Mouse (Mus musculus): Measurements from ENCODE around the gene Gusb. TPM values are rescaled to one million over a fixed set of nuclear protein-coding genes. Genes with fewer than 3 reads are reported as not detected.
A peak's percentile ranks its signal among the peaks of the same experiment; 100 is the strongest.
"Not testable (repeated sequence)": the region's sequence is repeated elsewhere in the genome, so short reads cannot be mapped to it uniquely, and the experiment has no call there.

Gusb gene
- polyA plus RNA-seq, 1 experiment from 2014 or later: 110 TPM

DNA sequence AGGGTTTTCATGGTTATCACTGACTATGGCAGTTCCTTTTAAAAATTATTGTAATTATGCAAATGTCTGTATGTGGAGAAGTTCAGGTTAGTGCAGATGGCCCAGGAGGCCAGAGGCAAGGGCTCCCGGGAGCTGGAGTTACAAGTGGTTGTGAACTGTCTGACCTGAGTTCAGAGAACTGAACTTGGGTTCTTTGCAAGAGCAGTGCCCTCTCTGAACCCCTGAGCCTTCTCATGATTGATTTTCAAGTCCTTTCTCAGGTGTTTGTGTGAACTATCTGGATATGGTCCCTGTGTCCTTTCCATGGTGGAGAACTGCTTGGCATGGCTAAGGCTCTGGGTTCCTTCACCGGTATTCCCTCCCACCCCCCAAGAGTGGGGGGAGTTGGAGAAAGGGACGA is 40.9 kb upstream of the Gusb start:
- no peaks in the 10 kb centered on the region for H3K4me1 ChIP-seq (ENCODE audit: control insufficient read depth, insufficient read depth, low read length)
- ATAC-seq: no peak
- no peaks in the 10 kb centered on the region for H3K27me3 ChIP-seq (replicated peaks; ENCODE audit: control insufficient read depth, insufficient read depth, low read length)
- H3K36me3 ChIP-seq (ENCODE audit: control insufficient read depth, insufficient read depth, low read length): peaks cover 15% of the 10 kb centered on the region
- WGBS: 89% methylated on average over 3 of the region's 3 CpGs
- no peak overlapping the region for H3K4me2 ChIP-seq (ENCODE audit: low read depth, low read length)
- no peak overlapping the region for H3K4me3 ChIP-seq (ENCODE audit: low read length)
- H3K27ac ChIP-seq (ENCODE audit: low read length): no peak overlapping the region
- H3K9ac ChIP-seq (ENCODE audit: low read depth, low read length): no peak overlapping the region
- H3K9me3 ChIP-seq (ENCODE audit: control insufficient read depth, low read length): no peaks in the 10 kb centered on the region

DNA sequence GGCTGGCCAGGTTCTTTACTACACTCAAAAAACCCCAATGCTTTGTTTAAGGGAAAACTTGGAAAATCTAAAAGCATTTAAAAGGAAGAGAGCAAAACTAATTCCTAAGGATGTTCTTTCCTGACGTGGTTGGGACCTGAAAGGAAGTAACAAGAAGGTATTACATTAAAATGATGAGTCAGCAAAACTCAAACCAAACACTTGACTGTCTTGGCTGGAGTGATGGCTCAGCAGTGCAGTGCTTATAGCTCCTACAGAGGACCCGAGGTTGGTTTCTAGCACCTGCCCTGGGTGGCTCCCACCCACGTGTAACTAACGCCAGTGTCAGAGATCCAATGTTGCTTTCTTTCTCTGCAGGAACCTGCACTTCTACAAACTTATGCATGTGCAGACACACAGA is 38.4 kb upstream of the Gusb start:
- H3K9ac ChIP-seq (ENCODE audit: low read depth, low read length): no peak overlapping the region
- H3K9me3 ChIP-seq (ENCODE audit: control insufficient read depth, low read length): no peaks in the 10 kb centered on the region
- no peak overlapping the region for H3K4me2 ChIP-seq (ENCODE audit: low read depth, low read length)
- peak overlapping the region; percentile 68 for H3K27ac ChIP-seq (ENCODE audit: low read length)
- no peaks in the 10 kb centered on the region for H3K4me1 ChIP-seq (ENCODE audit: control insufficient read depth, insufficient read depth, low read length)
- H3K4me3 ChIP-seq (ENCODE audit: low read length): no peak overlapping the region
- no peak for ATAC-seq
- 84% methylated on average over 4 of the region's 4 CpGs for WGBS
- no peaks in the 10 kb centered on the region for H3K27me3 ChIP-seq (replicated peaks; ENCODE audit: control insufficient read depth, insufficient read depth, low read length)
- H3K36me3 ChIP-seq (ENCODE audit: control insufficient read depth, insufficient read depth, low read length): peaks cover 9% of the 10 kb centered on the region

DNA sequence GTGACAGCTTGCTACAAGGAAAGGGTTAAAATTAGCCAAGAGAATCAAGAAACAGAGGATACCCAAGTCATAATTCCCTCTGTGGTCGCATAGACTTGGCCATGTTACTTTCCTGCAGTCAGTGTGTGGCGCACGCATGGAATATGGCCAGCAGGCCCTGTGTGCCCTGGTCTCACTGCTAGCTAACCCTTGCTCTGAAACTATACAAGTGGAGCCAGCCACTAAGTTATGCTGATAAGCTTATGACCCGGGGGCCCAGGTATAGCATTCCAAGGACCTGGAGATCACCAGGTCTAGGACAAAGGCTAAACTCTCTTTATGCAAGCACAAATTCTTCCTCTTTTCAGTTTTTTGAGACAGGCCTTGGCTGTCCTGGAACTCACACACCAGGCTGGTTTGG is 37.9 kb upstream of the Gusb start:
- H3K27me3 ChIP-seq (replicated peaks; ENCODE audit: control insufficient read depth, insufficient read depth, low read length): no peaks in the 10 kb centered on the region
- peak; percentile 72 for ATAC-seq
- 79% methylated on average over 4 of the region's 4 CpGs for WGBS
- H3K9ac ChIP-seq (ENCODE audit: low read depth, low read length): no peak overlapping the region
- no peak overlapping the region for H3K4me3 ChIP-seq (ENCODE audit: low read length)
- H3K9me3 ChIP-seq (ENCODE audit: control insufficient read depth, low read length): no peaks in the 10 kb centered on the region
- H3K27ac ChIP-seq (ENCODE audit: low read length): peak overlapping the region; percentile 68
- no peak overlapping the region for H3K4me2 ChIP-seq (ENCODE audit: low read depth, low read length)
- no peaks in the 10 kb centered on the region for H3K4me1 ChIP-seq (ENCODE audit: control insufficient read depth, insufficient read depth, low read length)
- H3K36me3 ChIP-seq (ENCODE audit: control insufficient read depth, insufficient read depth, low read length): peaks cover 9% of the 10 kb centered on the region

DNA sequence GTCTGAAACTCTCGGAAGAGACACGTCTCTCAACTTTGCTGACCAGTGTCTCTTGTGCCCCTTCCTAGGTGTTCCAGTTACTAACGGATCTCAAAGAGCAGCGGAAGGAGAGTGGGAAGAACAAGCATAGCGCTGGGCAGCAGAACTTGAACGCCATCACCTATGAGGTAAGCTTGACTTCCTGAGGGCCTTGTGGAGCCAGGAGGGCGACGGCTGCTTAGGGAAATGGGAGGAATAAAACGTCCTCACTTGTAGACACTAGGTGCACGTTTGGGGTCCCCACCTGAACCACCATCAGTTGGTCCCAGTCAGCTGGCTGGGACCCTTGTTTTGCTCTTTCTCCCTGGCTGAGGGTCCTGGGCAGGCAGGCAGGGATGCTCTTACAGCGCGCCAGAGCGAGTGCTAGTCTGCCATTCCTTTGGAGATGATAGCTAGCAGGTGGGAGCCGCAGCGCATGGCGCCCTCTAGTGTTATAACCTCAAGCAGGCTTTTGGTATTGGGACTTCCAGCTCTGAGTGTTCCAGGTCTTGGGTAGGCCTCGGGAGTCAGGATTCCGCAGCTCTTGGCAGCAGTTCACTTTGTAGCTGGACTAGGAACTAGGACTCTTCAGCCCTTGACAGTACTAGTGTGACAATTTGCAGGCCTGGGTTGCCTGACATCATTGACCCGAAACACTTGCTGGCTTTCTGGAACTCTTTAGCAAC is 35.1 kb upstream of the Gusb start:
- ATAC-seq: peak; percentile 68
- WGBS: 62% methylated on average over 19 of the region's 19 CpGs
- Histone ChIP-seq H3K36me3 (ENCODE audit: control insufficient read depth, insufficient read depth, low read length) (peaks cover 5% of the 10 kb centered on the region), H3K4me2 (ENCODE audit: low read depth, low read length) (no peak overlapping the region), H3K4me3 (ENCODE audit: low read length) (no peak overlapping the region), H3K9me3 (ENCODE audit: control insufficient read depth, low read length) (no peaks in the 10 kb centered on the region), H3K27me3 (replicated peaks; ENCODE audit: control insufficient read depth, insufficient read depth, low read length) (no peaks in the 10 kb centered on the region), H3K9ac (ENCODE audit: low read depth, low read length) (no peak overlapping the region), H3K4me1 (ENCODE audit: control insufficient read depth, insufficient read depth, low read length) (no peaks in the 10 kb centered on the region), H3K27ac (ENCODE audit: low read length) (no peak overlapping the region)

DNA sequence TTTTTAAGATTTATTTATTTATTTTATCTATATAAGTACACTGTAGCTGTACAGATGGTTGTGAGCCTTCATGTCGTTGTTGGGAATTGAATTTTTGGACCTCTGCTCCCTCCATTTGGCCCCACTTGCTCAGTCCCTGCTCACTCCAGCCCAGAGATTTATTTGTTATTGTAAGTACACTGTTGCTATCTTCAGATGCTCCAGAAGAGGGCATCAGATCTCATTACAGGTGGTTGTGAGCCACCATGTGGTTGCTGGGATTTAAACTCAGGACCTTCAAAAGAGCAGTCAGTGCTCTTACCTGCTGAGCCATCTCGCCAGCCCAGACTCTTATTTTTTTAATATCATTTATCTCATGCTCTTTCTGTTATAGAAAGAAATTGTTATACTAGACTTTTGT is 33.5 kb upstream of the Gusb start:
- H3K36me3 ChIP-seq (ENCODE audit: control insufficient read depth, insufficient read depth, low read length); H3K4me2 ChIP-seq (ENCODE audit: low read depth, low read length); H3K9me3 ChIP-seq (ENCODE audit: control insufficient read depth, low read length); ATAC-seq; H3K27me3 ChIP-seq (replicated peaks; ENCODE audit: control insufficient read depth, insufficient read depth, low read length); H3K9ac ChIP-seq (ENCODE audit: low read depth, low read length); H3K4me3 ChIP-seq (ENCODE audit: low read length); H3K27ac ChIP-seq (ENCODE audit: low read length); H3K4me1 ChIP-seq (ENCODE audit: control insufficient read depth, insufficient read depth, low read length): not testable (repeated sequence)
- 66% methylated on average over 2 of the region's 2 CpGs for WGBS

DNA sequence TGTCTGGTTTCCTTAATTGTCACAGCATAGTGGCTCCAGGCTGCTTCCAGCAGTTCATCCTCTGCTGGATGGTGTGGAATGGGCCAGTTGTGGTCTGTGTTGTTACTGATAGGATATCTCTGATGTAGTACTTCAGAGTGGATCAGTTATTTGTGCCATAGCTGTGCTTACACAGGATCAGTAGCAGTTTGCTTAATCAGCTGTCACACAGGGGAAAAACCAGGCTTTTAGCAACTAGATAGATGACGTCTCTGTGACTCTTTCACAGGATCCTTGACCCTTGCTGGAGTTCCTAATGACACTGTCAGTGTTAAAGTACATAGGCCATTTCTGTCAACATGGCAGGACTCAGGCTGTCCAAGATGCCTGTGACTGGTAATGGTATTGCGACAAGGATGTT is 31.0 kb upstream of the Gusb start:
- H3K9me3 ChIP-seq (ENCODE audit: control insufficient read depth, low read length): no peaks in the 10 kb centered on the region
- no peak overlapping the region for H3K4me2 ChIP-seq (ENCODE audit: low read depth, low read length)
- H3K27me3 ChIP-seq (replicated peaks; ENCODE audit: control insufficient read depth, insufficient read depth, low read length): no peaks in the 10 kb centered on the region
- WGBS: 72% methylated on average over 2 of the region's 2 CpGs
- H3K9ac ChIP-seq (ENCODE audit: low read depth, low read length): no peak overlapping the region
- H3K36me3 ChIP-seq (ENCODE audit: control insufficient read depth, insufficient read depth, low read length): no peaks in the 10 kb centered on the region
- peaks cover 5% of the 10 kb centered on the region; the same call in 1 of the 2 replicates for H3K4me1 ChIP-seq (ENCODE audit: control insufficient read depth, insufficient read depth, low read length)
- no peak overlapping the region for H3K4me3 ChIP-seq (ENCODE audit: low read length)
- ATAC-seq: no peak
- no peak overlapping the region for H3K27ac ChIP-seq (ENCODE audit: low read length)

DNA sequence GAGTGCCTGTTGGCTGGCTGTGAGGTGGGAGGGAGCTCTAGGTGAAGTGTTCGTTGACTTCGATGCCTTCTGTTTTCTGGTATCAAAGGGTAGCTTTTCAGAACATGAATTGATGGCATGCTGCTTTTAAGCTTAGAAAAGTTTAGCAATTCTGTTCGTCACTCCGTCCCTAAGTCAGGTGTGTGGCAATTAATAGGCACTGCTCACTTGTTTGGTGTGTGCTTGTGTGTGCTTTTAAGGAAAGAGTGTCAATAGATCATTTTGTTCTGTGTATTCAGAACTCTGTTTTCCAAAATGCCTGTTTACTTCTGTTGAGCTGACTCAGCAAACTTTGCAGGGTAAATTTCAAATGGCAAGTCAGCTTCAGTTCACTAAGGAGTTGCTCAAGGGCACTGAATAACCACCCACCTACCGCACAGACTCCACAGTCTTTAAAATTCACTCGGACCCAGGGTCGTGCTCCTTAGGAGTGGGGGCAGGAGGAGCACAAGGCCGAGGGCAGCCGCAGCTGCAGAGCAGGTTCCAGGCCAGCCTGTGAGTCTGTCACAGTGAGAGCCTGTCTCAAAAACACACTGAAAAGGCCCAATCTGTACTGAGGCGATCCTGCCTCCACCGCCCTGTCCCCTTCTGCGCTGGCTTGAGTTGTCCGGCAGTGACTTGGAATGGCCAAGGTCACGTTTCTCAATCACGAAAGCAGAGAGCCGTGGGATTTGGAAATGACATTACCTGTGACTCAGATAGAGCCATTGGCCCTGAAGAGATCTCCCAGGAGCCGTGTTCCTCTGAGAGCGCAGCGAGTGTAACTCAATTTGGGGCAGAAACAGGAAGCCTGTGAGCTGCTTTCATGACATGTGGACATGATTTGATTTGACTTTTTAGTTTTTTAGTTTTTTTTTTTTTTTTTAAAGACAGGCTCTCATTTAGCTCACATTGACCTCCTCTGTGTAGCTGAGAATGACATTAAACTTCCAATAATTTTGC is 28.9 kb upstream of the Gusb start:
- Histone ChIP-seq H3K9me3 (ENCODE audit: control insufficient read depth, low read length) (no peaks in the 10 kb centered on the region), H3K27ac (ENCODE audit: low read length) (no peak overlapping the region), H3K36me3 (ENCODE audit: control insufficient read depth, insufficient read depth, low read length) (no peaks in the 10 kb centered on the region), H3K27me3 (replicated peaks; ENCODE audit: control insufficient read depth, insufficient read depth, low read length) (no peaks in the 10 kb centered on the region), H3K4me2 (ENCODE audit: low read depth, low read length) (no peak overlapping the region), H3K9ac (ENCODE audit: low read depth, low read length) (no peak overlapping the region), H3K4me3 (ENCODE audit: low read length) (no peak overlapping the region), H3K4me1 (ENCODE audit: control insufficient read depth, insufficient read depth, low read length) (peaks cover 5% of the 10 kb centered on the region; the same call in 1 of the 2 replicates)
- WGBS: 91% methylated on average over 19 of the region's 19 CpGs
- ATAC-seq: no peak

DNA sequence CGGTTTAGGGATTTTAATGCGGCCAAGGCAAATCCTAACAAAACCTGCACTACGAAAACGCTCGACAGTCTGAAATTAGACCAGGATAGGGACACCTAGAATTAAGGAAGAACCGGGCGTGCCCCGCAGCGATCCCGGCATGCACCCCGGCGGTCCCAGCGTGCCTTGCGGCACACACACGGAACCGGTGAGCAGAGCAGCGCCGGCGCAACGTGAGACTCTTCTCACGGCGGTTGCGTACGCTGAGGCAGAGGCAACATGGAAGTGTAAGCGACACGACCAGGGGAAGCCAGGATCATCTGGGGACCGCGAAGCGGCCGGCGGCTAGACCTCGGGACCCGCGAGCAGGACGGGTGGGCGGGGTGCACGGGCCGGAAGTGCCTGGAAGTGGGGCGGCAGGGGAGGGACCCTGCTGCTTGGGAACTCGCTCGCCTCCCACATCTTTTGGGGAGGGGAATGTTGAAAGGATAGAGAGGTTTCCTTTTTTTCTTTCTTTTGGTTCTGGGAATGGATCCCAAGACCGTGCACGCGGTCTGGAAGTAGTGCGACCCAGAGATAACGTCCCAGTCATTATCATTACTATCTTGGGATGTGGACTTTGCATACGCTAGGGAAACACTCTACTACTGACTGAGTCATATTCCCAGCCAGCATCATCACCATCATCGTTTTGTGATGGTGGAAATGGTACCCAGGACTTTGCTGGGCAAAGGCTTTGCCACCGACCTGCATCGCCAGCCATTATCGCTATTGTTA is 26.5 kb upstream of the Gusb start, which contains the start of the genes Asl and Crcp:
Asl (minus strand) TSS at position 106 of the 756 bp plus-strand sequence.
Crcp (plus strand) TSS at position 149 of the 756 bp plus-strand sequence.
- ATAC-seq: peak; percentile 84
- no peaks in the 10 kb centered on the region for H3K9me3 ChIP-seq (ENCODE audit: control insufficient read depth, low read length)
- H3K4me1 ChIP-seq (ENCODE audit: control insufficient read depth, insufficient read depth, low read length): peaks cover 5% of the 10 kb centered on the region; the same call in 1 of the 2 replicates
- peak within 1 kb of the TSS; percentile 77 for H3K4me3 ChIP-seq (ENCODE audit: low read length)
- no peaks in the 10 kb centered on the region for H3K27me3 ChIP-seq (replicated peaks; ENCODE audit: control insufficient read depth, insufficient read depth, low read length)
- no peaks in the 10 kb centered on the region for H3K36me3 ChIP-seq (ENCODE audit: control insufficient read depth, insufficient read depth, low read length)
- H3K9ac ChIP-seq (ENCODE audit: low read depth, low read length): peak within 1 kb of the TSS; percentile 88
- peak within 1 kb of the TSS; percentile 82 for H3K4me2 ChIP-seq (ENCODE audit: low read depth, low read length)
- peak within 1 kb of the TSS; percentile 90 for H3K27ac ChIP-seq (ENCODE audit: low read length)
- 2% methylated on average over 51 of the region's 51 CpGs for WGBS

DNA sequence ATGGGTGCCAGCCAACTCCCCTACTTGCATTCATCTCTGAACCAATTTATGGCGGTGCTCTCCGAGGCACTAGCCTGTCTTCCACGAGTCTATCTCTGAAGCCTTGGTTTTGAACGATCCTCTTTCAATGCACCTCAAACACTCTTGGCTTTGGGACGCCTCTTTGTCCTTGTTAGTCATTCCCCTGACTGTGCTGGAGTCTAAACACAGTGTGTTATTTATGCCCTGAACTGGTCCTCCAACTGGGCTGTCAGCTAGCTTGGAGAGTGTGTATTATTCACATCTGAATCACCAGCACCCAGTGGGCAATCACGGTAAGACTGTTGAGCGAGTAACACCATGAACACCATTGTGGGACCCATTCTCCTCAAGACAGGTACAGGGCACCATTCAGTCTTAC is 24.8 kb upstream of the Gusb start:
- no peak overlapping the region for H3K4me3 ChIP-seq (ENCODE audit: low read length)
- WGBS: 83% methylated on average over 7 of the region's 7 CpGs

More for the DNA sequence above, 24.8 kb upstream of the Gusb start:
- no peak overlapping the region for H3K27ac ChIP-seq (ENCODE audit: low read length)
- no peak for ATAC-seq
- H3K4me2 ChIP-seq (ENCODE audit: low read depth, low read length): no peak overlapping the region
- peaks cover 8% of the 10 kb centered on the region; the same call in 1 of the 2 replicates for H3K4me1 ChIP-seq (ENCODE audit: control insufficient read depth, insufficient read depth, low read length)
- no peaks in the 10 kb centered on the region for H3K9me3 ChIP-seq (ENCODE audit: control insufficient read depth, low read length)
- H3K9ac ChIP-seq (ENCODE audit: low read depth, low read length): no peak overlapping the region
- H3K27me3 ChIP-seq (replicated peaks; ENCODE audit: control insufficient read depth, insufficient read depth, low read length): no peaks in the 10 kb centered on the region
- no peaks in the 10 kb centered on the region for H3K36me3 ChIP-seq (ENCODE audit: control insufficient read depth, insufficient read depth, low read length)
